Mouse (Mus musculus): ENCODE data around the gene Dclre1b. TPM values are rescaled to one million over a fixed set of nuclear protein-coding genes. Genes with fewer than 3 reads are reported as not detected.

The Dclre1b gene
- polyA plus RNA-seq, 1 experiment from 2014 or later, result 16.3 TPM

- WGBS, result 84% methylated on average over 15 of the region's 15 CpGs
Observed at GRCm38 (mm10) chr3:103774009-103774408, 35.2 kb downstream of the Dclre1b start.

DNA sequence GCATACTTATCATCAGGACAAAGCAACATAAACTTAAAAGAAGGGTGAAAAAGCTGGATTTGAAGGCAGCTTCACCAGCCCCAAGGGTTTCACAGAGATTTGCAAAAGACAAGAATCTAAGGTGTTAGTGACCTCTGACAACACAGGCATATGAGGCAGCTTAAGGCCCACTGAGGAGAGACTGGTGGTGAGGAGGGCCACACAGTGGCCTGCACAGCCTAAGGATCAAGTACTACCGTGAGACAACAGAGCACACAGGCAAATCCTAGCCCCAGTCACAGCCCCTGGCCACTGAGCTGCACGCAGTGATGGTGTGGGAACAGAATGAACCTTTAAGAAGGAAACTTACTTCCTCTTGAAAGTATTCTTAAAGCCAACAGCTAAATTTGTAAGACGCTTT, 35.7 kb downstream of the Dclre1b start:
- WGBS, result 83% methylated on average over 3 of the region's 3 CpGs
- no peak for DNase-seq (ENCODE audit: low spot score)

More at GRCm38 (mm10) chr3:103774009-103774408, 35.2 kb downstream of the Dclre1b start:
- Histone ChIP-seq H3K9me3 (ENCODE audit: control insufficient read depth, low read length) (no peaks in the 10 kb centered on the region), H3K36me3 (ENCODE audit: control insufficient read depth, insufficient read depth, low read length) (peaks cover 4% of the 10 kb centered on the region; the same call in 1 of the 2 replicates), H3K4me3 (ENCODE audit: low read depth, low read length) (no peak overlapping the region), H3K27ac (replicated peaks) (no peak overlapping the region), H3K9ac (ENCODE audit: low read length) (no peak overlapping the region), H3K4me1 (replicated peaks; ENCODE audit: control insufficient read depth, insufficient read depth) (no peaks in the 10 kb centered on the region; the same call in 1 of the 2 replicates), H3K4me2 (replicated peaks; ENCODE audit: low read depth) (no peak overlapping the region), H3K27me3 (ENCODE audit: control insufficient read depth, insufficient read depth, low read length) (no peaks in the 10 kb centered on the region)
- DNase-seq (ENCODE audit: low spot score), result no peak
- ATAC-seq (ENCODE audit: low FRiP score, low TSS enrichment), result no peak
- no peak for TF ChIP-seq CTCF (IDR thresholded peaks at IDR 0.05; ENCODE audit: low read depth)
- no peak for TF ChIP-seq EP300 (optimal IDR thresholded peaks at IDR 0.05)

DNA sequence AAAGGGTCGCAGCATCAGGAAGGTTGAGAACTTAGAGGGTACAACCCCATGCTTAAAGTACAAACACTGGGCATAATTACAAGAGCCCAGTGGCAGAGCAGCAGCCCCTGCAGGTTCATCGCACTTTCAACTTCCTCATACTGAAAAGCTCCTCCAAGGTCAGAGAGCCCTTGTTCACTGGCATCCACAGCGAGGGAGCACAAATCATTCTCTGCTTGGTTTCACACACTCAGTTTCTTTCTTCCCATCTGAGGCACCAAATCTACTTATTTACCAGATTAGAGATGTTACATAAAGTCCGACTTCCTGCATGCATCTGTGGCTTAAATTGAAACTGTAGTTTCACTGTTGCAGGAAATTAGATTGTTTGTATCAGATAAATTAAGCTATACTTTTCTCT, 36.4 kb downstream of the Dclre1b start:
- ATAC-seq (ENCODE audit: low FRiP score, low TSS enrichment) (no peak), DNase-seq (ENCODE audit: low spot score) (no peak)
- H3K4me1 ChIP-seq (replicated peaks; ENCODE audit: control insufficient read depth, insufficient read depth), result no peaks in the 10 kb centered on the region; the same call in 1 of the 2 replicates
- H3K4me2 ChIP-seq (replicated peaks; ENCODE audit: low read depth), result no peak overlapping the region
- no peak overlapping the region for H3K27ac ChIP-seq (replicated peaks)
- H3K4me3 ChIP-seq (ENCODE audit: low read depth, low read length), result no peak overlapping the region
- H3K27me3 ChIP-seq (ENCODE audit: control insufficient read depth, insufficient read depth, low read length), result no peaks in the 10 kb centered on the region
- no peak for TF ChIP-seq EP300 (optimal IDR thresholded peaks at IDR 0.05)
- no peak for TF ChIP-seq CTCF (IDR thresholded peaks at IDR 0.05; ENCODE audit: low read depth)
- 64% methylated on average over 4 of the region's 4 CpGs for WGBS
- H3K9me3 ChIP-seq (ENCODE audit: control insufficient read depth, low read length), result no peaks in the 10 kb centered on the region
- H3K36me3 ChIP-seq (ENCODE audit: control insufficient read depth, insufficient read depth, low read length), result peaks cover 8% of the 10 kb centered on the region; the same call in 1 of the 2 replicates
- H3K9ac ChIP-seq (ENCODE audit: low read length), result no peak overlapping the region

More for the DNA sequence above, 35.7 kb downstream of the Dclre1b start:
- no peaks in the 10 kb centered on the region; the same call in 1 of the 2 replicates for H3K4me1 ChIP-seq (replicated peaks; ENCODE audit: control insufficient read depth, insufficient read depth)
- no peaks in the 10 kb centered on the region for H3K9me3 ChIP-seq (ENCODE audit: control insufficient read depth, low read length)
- H3K4me3 ChIP-seq (ENCODE audit: low read depth, low read length), result no peak overlapping the region
- H3K4me2 ChIP-seq (replicated peaks; ENCODE audit: low read depth), result no peak overlapping the region
- H3K27ac ChIP-seq (replicated peaks), result no peak overlapping the region
- H3K27me3 ChIP-seq (ENCODE audit: control insufficient read depth, insufficient read depth, low read length), result no peaks in the 10 kb centered on the region
- no peak for ATAC-seq (ENCODE audit: low FRiP score, low TSS enrichment)
- no peak overlapping the region for H3K9ac ChIP-seq (ENCODE audit: low read length)
- H3K36me3 ChIP-seq (ENCODE audit: control insufficient read depth, insufficient read depth, low read length), result peaks cover 4% of the 10 kb centered on the region; the same call in 1 of the 2 replicates
- TF ChIP-seq CTCF (IDR thresholded peaks at IDR 0.05; ENCODE audit: low read depth) (no peak), EP300 (optimal IDR thresholded peaks at IDR 0.05) (no peak)

DNA sequence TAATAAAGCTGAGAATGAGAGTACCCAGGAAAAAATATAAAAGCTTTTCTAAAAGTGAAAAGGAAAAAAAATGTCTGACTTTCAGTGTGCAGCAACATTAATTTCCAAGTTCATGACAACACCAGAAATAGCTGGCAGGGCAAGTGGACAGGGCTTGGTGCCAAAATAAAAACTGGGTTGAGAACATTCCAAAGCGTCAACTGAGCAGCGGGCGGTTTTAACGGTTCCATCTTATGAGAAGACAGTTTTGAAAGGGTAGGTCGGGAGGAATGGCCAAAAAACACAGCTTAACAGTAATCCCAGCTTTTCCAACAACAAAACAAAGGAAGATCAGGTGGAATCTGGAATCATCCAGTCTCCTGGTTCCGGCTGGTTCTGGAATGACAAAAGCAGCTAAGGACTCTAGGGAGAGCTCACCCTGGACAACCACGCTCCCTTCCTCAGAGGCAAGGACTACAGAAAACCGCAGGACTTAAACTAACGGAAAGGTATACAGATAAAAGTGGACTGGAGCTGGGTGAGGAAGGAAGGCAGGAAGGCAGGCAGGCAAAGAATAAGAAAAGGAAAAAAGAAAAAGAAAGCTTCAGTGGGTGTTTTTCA, 37.6 kb downstream of the Dclre1b start:
- H3K27me3 ChIP-seq (ENCODE audit: control insufficient read depth, insufficient read depth, low read length), result no peaks in the 10 kb centered on the region
- DNase-seq (ENCODE audit: low spot score), result peak; percentile 33
- no peak for TF ChIP-seq EP300 (optimal IDR thresholded peaks at IDR 0.05)
- TF ChIP-seq CTCF (IDR thresholded peaks at IDR 0.05; ENCODE audit: low read depth), result no peak
- peak overlapping the region; percentile 77 for H3K27ac ChIP-seq (replicated peaks)
- no peak overlapping the region for H3K4me2 ChIP-seq (replicated peaks; ENCODE audit: low read depth)
- H3K4me1 ChIP-seq (replicated peaks; ENCODE audit: control insufficient read depth, insufficient read depth), result no peaks in the 10 kb centered on the region; the same call in 1 of the 2 replicates
- 31% methylated on average over 9 of the region's 9 CpGs for WGBS
- no peak; the same call in 1 of the 2 replicates for ATAC-seq (ENCODE audit: low FRiP score, low TSS enrichment)
- no peak overlapping the region for H3K9ac ChIP-seq (ENCODE audit: low read length)
- peaks cover 8% of the 10 kb centered on the region; the same call in 1 of the 2 replicates for H3K36me3 ChIP-seq (ENCODE audit: control insufficient read depth, insufficient read depth, low read length)
- H3K9me3 ChIP-seq (ENCODE audit: control insufficient read depth, low read length), result no peaks in the 10 kb centered on the region
- H3K4me3 ChIP-seq (ENCODE audit: low read depth, low read length), result no peak overlapping the region

DNA sequence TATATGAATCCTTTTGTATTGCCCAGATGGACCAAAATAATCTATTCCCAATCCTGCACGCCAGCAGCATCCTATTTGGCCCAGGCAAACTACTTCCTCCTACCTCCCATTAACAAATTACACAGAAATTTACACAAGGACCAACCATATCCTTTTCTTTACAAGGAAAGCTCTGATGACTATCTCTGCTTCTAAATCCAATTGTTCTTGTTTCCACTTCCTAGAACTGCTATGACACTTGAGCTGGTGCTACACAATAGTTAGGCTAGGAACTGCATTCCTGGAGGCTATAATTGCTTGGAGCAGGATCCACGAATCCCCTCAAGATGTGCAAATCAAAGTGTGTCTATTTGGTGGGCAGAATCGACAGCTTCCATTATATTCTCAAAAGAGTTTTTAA, 42.5 kb downstream of the Dclre1b start:
- ATAC-seq (ENCODE audit: low FRiP score, low TSS enrichment), result no peak
- TF ChIP-seq CTCF (IDR thresholded peaks at IDR 0.05; ENCODE audit: low read depth), result no peak
- TF ChIP-seq EP300 (optimal IDR thresholded peaks at IDR 0.05), result no peak
- H3K4me3 ChIP-seq (ENCODE audit: low read depth, low read length), result no peak overlapping the region

DNA sequence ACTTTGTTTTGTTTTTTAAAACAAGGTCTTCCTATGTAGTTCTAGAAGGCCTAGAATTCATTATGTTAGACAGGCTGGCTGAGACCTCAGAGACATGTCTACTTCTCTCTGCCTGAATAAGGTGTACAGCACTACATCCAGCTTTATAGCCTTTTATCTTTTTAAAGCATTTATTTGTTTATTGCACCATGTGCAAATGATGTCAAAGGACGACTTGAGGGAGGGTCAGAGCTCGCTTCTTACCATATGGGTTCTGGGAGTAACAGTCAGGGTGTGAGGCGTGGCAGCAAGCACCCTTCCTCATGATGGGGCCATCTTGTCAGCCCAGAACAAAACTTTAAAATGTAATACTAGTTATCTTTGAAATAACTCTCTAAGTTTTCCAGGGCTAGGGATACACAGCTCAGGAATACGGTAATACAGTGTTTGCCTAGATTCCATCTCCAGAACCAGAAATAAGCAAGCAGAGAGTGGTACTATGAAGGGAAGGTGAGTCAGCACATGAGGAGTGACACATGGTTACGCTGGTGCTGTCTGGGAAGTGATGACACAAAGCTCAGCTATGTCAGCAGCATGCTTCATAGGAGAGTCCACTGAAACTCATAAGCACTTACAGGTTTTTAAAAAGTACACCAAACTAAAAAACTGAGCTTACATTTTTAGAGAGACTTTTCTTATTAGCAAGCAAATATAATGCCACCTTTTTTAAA, 49.8 kb downstream of the Dclre1b start:
- H3K27ac ChIP-seq (replicated peaks), result no peak overlapping the region
- DNase-seq (ENCODE audit: low spot score) (no peak), ATAC-seq (ENCODE audit: low FRiP score, low TSS enrichment) (no peak)
- H3K4me1 ChIP-seq (replicated peaks; ENCODE audit: control insufficient read depth, insufficient read depth), result no peaks in the 10 kb centered on the region
- no peaks in the 10 kb centered on the region for H3K9me3 ChIP-seq (ENCODE audit: control insufficient read depth, low read length)
- H3K9ac ChIP-seq (ENCODE audit: low read length), result no peak overlapping the region
- no peak overlapping the region for H3K4me2 ChIP-seq (replicated peaks; ENCODE audit: low read depth)
- 78% methylated on average over 5 of the region's 5 CpGs for WGBS
- no peaks in the 10 kb centered on the region for H3K27me3 ChIP-seq (ENCODE audit: control insufficient read depth, insufficient read depth, low read length)
- H3K36me3 ChIP-seq (ENCODE audit: control insufficient read depth, insufficient read depth, low read length), result peaks cover 15% of the 10 kb centered on the region; the same call in 1 of the 2 replicates
- H3K4me3 ChIP-seq (ENCODE audit: low read depth, low read length), result no peak overlapping the region
- TF ChIP-seq EP300 (optimal IDR thresholded peaks at IDR 0.05), result no peak
- TF ChIP-seq CTCF (IDR thresholded peaks at IDR 0.05; ENCODE audit: low read depth), result no peak

More for the DNA sequence above, 42.5 kb downstream of the Dclre1b start:
- peaks cover 8% of the 10 kb centered on the region; the same call in 1 of the 2 replicates for H3K36me3 ChIP-seq (ENCODE audit: control insufficient read depth, insufficient read depth, low read length)
- H3K4me2 ChIP-seq (replicated peaks; ENCODE audit: low read depth), result no peak overlapping the region
- H3K9ac ChIP-seq (ENCODE audit: low read length), result no peak overlapping the region
- 70% methylated on average over 3 of the region's 3 CpGs for WGBS
- H3K27ac ChIP-seq (replicated peaks), result no peak overlapping the region
- no peaks in the 10 kb centered on the region for H3K27me3 ChIP-seq (ENCODE audit: control insufficient read depth, insufficient read depth, low read length)
- no peaks in the 10 kb centered on the region for H3K9me3 ChIP-seq (ENCODE audit: control insufficient read depth, low read length)
- H3K4me1 ChIP-seq (replicated peaks; ENCODE audit: control insufficient read depth, insufficient read depth), result no peaks in the 10 kb centered on the region; the same call in 1 of the 2 replicates
- DNase-seq (ENCODE audit: low spot score), result no peak

All from stomach, postnatal 0 days (tissue).